Mouse (Mus musculus): ENCODE measurements at regions not wholly inside any gene's neighbourhood (a gene's known extent, or its start where the extent isn't known, plus 50 kb on each side); places are given as distances from the start of the nearest gene placed in this dataset.

DNA sequence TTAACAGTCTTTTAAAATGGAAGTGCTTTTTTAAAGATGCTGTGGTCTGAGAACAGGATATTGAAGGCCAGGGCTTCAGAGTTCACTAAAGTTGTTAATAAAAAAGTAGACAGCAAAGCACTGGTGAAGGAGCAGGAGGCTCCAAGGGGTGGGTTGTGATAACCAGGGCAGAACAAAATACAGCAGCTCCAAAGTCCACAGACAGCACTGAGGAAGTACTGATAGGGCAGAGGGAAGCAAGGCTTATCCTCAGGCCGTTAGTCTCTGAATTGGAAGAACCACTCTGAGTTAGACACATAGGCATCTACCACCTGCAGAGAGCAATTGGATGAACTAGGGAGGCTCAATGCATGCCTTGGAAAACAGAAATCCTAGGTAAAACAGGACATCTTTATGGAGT, 62.1 kb downstream of the P2ry1 start:
- Histone ChIP-seq H3K4me2 (no peak overlapping the region), H3K27ac (ENCODE audit: low read depth, low read length) (no peak overlapping the region), H3K36me3 (ENCODE audit: control insufficient read depth, insufficient read depth, low read length) (no peaks in the 10 kb centered on the region), H3K4me3 (ENCODE audit: low read depth, low read length) (no peak overlapping the region), H3K9me3 (ENCODE audit: control insufficient read depth, low read length) (no peaks in the 10 kb centered on the region), H3K27me3 (replicated peaks; ENCODE audit: control insufficient read depth, insufficient read depth, low read length) (no peaks in the 10 kb centered on the region), H3K4me1 (replicated peaks; ENCODE audit: control insufficient read depth, insufficient read depth, low read length) (no peaks in the 10 kb centered on the region), H3K9ac (ENCODE audit: low read depth, low read length) (no peak overlapping the region)
- ATAC-seq (replicated peaks; ENCODE audit: low FRiP score) (peak; percentile 80), DNase-seq (ENCODE audit: low spot score) (no peak)
- WGBS = 23% methylated on average over 1 of the region's 1 CpGs

- Histone ChIP-seq H3K4me1 (replicated peaks; ENCODE audit: control insufficient read depth, insufficient read depth, low read length) (no peaks in the 10 kb centered on the region), H3K27ac (ENCODE audit: low read depth, low read length) (no peak overlapping the region), H3K4me3 (ENCODE audit: low read depth, low read length) (no peak overlapping the region), H3K4me2 (no peak overlapping the region), H3K36me3 (ENCODE audit: control insufficient read depth, insufficient read depth, low read length) (no peaks in the 10 kb centered on the region), H3K9me3 (ENCODE audit: control insufficient read depth, low read length) (no peaks in the 10 kb centered on the region), H3K9ac (ENCODE audit: low read depth, low read length) (no peak overlapping the region), H3K27me3 (replicated peaks; ENCODE audit: control insufficient read depth, insufficient read depth, low read length) (no peaks in the 10 kb centered on the region)
- WGBS = 85% methylated on average over 1 of the region's 1 CpGs
- no peak for DNase-seq (ENCODE audit: low spot score)
- no peak for ATAC-seq (replicated peaks; ENCODE audit: low FRiP score)
Measured at GRCm38 (mm10) chr3:61067067-61067466, 64.5 kb downstream of the P2ry1 start.

DNA sequence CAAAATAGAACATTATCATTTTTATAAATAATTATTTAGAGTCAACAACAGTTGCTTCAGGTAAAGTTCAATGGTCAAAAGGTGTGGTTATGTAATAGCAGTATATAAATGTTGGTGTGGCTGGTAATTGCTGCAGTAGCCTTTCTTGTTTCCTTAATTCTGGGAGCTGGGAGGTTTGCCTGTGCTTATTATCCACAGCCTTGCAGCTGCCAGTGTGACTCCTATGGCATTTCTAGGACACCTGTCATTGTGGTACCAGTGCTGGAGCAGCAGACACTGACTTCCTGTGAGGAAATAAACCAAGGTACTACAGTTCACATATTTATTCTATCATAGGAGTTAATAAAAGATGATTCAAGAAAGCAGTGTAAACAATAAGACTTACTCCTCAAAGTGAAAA, 65.6 kb downstream of the P2ry1 start:
- DNase-seq (ENCODE audit: low spot score) (no peak), ATAC-seq (replicated peaks; ENCODE audit: low FRiP score) (no peak)
- H3K27me3 ChIP-seq (replicated peaks; ENCODE audit: control insufficient read depth, insufficient read depth, low read length) = no peaks in the 10 kb centered on the region
- H3K4me2 ChIP-seq = no peak overlapping the region
- H3K27ac ChIP-seq (ENCODE audit: low read depth, low read length) = no peak overlapping the region
- no peaks in the 10 kb centered on the region for H3K9me3 ChIP-seq (ENCODE audit: control insufficient read depth, low read length)
- no peak overlapping the region for H3K9ac ChIP-seq (ENCODE audit: low read depth, low read length)
- no peaks in the 10 kb centered on the region for H3K4me1 ChIP-seq (replicated peaks; ENCODE audit: control insufficient read depth, insufficient read depth, low read length)
- no peak overlapping the region for H3K4me3 ChIP-seq (ENCODE audit: low read depth, low read length)
- H3K36me3 ChIP-seq (ENCODE audit: control insufficient read depth, insufficient read depth, low read length) = no peaks in the 10 kb centered on the region

- Histone ChIP-seq H3K27me3 (replicated peaks; ENCODE audit: control insufficient read depth, insufficient read depth, low read length) (no peaks in the 10 kb centered on the region), H3K4me3 (ENCODE audit: low read depth, low read length) (no peak overlapping the region), H3K9ac (ENCODE audit: low read depth, low read length) (no peak overlapping the region), H3K36me3 (ENCODE audit: control insufficient read depth, insufficient read depth, low read length) (no peaks in the 10 kb centered on the region), H3K27ac (ENCODE audit: low read depth, low read length) (no peak overlapping the region), H3K9me3 (ENCODE audit: control insufficient read depth, low read length) (no peaks in the 10 kb centered on the region), H3K4me2 (no peak overlapping the region), H3K4me1 (replicated peaks; ENCODE audit: control insufficient read depth, insufficient read depth, low read length) (no peaks in the 10 kb centered on the region)
- 81% methylated on average over 1 of the region's 1 CpGs for WGBS
- ATAC-seq (replicated peaks; ENCODE audit: low FRiP score) = 0 out of 2 replicates have a peak, but pooled peaks have one; percentile 30
- DNase-seq (ENCODE audit: low spot score) = no peak
Measured at GRCm38 (mm10) chr3:61071041-61071440, 68.4 kb downstream of the P2ry1 start.

DNA sequence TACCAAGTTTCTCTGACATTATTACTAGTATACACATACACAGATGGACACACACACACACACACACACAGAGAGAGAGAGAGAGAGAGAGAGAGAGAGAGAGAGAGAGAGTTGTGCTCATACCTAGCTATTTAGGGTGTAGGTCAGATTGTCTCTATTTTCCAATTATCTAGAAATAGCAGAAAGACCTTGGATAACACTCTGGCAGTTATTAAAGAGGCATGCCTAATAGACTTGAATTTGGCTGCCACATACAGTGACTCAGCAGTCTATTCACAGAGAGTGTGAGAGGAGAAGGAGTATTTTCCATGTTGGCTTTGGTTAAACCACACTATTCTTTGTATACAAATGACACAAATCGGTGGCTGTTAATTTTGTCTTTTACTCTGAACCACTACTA, 69.7 kb downstream of the P2ry1 start:
- no peaks in the 10 kb centered on the region for H3K27me3 ChIP-seq (replicated peaks; ENCODE audit: control insufficient read depth, insufficient read depth, low read length)
- H3K9ac ChIP-seq (ENCODE audit: low read depth, low read length) = no peak overlapping the region
- H3K4me3 ChIP-seq (ENCODE audit: low read depth, low read length) = no peak overlapping the region
- no peaks in the 10 kb centered on the region for H3K4me1 ChIP-seq (replicated peaks; ENCODE audit: control insufficient read depth, insufficient read depth, low read length)
- H3K9me3 ChIP-seq (ENCODE audit: control insufficient read depth, low read length) = no peaks in the 10 kb centered on the region
- no peak overlapping the region for H3K4me2 ChIP-seq
- ATAC-seq (replicated peaks; ENCODE audit: low FRiP score) (peak; percentile 82), DNase-seq (ENCODE audit: low spot score) (no peak)
- H3K36me3 ChIP-seq (ENCODE audit: control insufficient read depth, insufficient read depth, low read length) = no peaks in the 10 kb centered on the region
- 78% methylated on average over 1 of the region's 1 CpGs for WGBS
- H3K27ac ChIP-seq (ENCODE audit: low read depth, low read length) = no peak overlapping the region

GRCm38 (mm10) chr3:61073103-61073502, 70.5 kb downstream of the P2ry1 start:
- no peaks in the 10 kb centered on the region for H3K4me1 ChIP-seq (replicated peaks; ENCODE audit: control insufficient read depth, insufficient read depth, low read length)
- no peak overlapping the region for H3K27ac ChIP-seq (ENCODE audit: low read depth, low read length)
- no peak overlapping the region for H3K4me2 ChIP-seq
- H3K27me3 ChIP-seq (replicated peaks; ENCODE audit: control insufficient read depth, insufficient read depth, low read length) = no peaks in the 10 kb centered on the region
- H3K4me3 ChIP-seq (ENCODE audit: low read depth, low read length) = no peak overlapping the region
- 89% methylated on average over 1 of the region's 1 CpGs for WGBS
- DNase-seq (ENCODE audit: low spot score) (no peak), ATAC-seq (replicated peaks; ENCODE audit: low FRiP score) (no peak)
- no peaks in the 10 kb centered on the region for H3K9me3 ChIP-seq (ENCODE audit: control insufficient read depth, low read length)
- H3K9ac ChIP-seq (ENCODE audit: low read depth, low read length) = no peak overlapping the region
- H3K36me3 ChIP-seq (ENCODE audit: control insufficient read depth, insufficient read depth, low read length) = no peaks in the 10 kb centered on the region

- H3K27me3 ChIP-seq (replicated peaks; ENCODE audit: control insufficient read depth, insufficient read depth, low read length) = no peaks in the 10 kb centered on the region
- H3K4me2 ChIP-seq = no peak overlapping the region
- no peak overlapping the region for H3K9ac ChIP-seq (ENCODE audit: low read depth, low read length)
- no peaks in the 10 kb centered on the region for H3K36me3 ChIP-seq (ENCODE audit: control insufficient read depth, insufficient read depth, low read length)
- no peak overlapping the region for H3K27ac ChIP-seq (ENCODE audit: low read depth, low read length)
- DNase-seq (ENCODE audit: low spot score) (no peak), ATAC-seq (replicated peaks; ENCODE audit: low FRiP score) (no peak)
- H3K4me1 ChIP-seq (replicated peaks; ENCODE audit: control insufficient read depth, insufficient read depth, low read length) = no peaks in the 10 kb centered on the region
- 89% methylated on average over 4 of the region's 4 CpGs for WGBS
- no peaks in the 10 kb centered on the region for H3K9me3 ChIP-seq (ENCODE audit: control insufficient read depth, low read length)
- H3K4me3 ChIP-seq (ENCODE audit: low read depth, low read length) = no peak overlapping the region
Measured at GRCm38 (mm10) chr3:61073806-61074205, 71.2 kb downstream of the P2ry1 start.

- peak; percentile 80 for ATAC-seq (replicated peaks; ENCODE audit: low FRiP score)
- H3K36me3 ChIP-seq (ENCODE audit: control insufficient read depth, insufficient read depth, low read length) = no peaks in the 10 kb centered on the region
- DNase-seq (ENCODE audit: low spot score) = no peak
- 53% methylated on average over 2 of the region's 2 CpGs for WGBS
- no peak overlapping the region for H3K4me3 ChIP-seq (ENCODE audit: low read depth, low read length)
- no peak overlapping the region for H3K27ac ChIP-seq (ENCODE audit: low read depth, low read length)
- no peaks in the 10 kb centered on the region for H3K27me3 ChIP-seq (replicated peaks; ENCODE audit: control insufficient read depth, insufficient read depth, low read length)
- no peaks in the 10 kb centered on the region for H3K9me3 ChIP-seq (ENCODE audit: control insufficient read depth, low read length)
- H3K4me2 ChIP-seq = no peak overlapping the region
- no peaks in the 10 kb centered on the region for H3K4me1 ChIP-seq (replicated peaks; ENCODE audit: control insufficient read depth, insufficient read depth, low read length)
- H3K9ac ChIP-seq (ENCODE audit: low read depth, low read length) = no peak overlapping the region
Measured at GRCm38 (mm10) chr3:61075839-61076238, 73.2 kb downstream of the P2ry1 start.

DNA sequence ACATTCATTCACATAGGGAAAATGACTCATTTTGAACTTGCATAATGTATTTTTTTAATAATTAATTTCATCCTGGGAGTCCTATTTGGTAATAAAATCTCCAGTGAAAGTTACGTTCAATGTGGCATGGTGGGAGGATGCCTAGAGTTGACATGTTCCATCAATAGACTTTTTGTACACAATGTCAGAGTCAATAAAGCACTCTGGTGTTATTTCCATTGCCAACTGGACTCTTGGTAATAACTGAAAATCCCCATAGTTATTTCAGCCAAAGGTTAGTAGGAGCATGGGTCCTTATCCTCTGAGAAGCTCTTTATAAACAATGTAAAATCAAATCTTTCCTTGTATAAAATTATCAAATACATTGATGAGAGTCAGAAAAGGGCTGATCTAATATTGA, 87.3 kb downstream of the P2ry1 start:
- no peak for ATAC-seq (replicated peaks; ENCODE audit: low FRiP score)
- Histone ChIP-seq H3K4me3 (ENCODE audit: low read depth, low read length) (no peak overlapping the region), H3K36me3 (ENCODE audit: control insufficient read depth, insufficient read depth, low read length) (no peaks in the 10 kb centered on the region), H3K27ac (ENCODE audit: low read depth, low read length) (no peak overlapping the region), H3K27me3 (replicated peaks; ENCODE audit: control insufficient read depth, insufficient read depth, low read length) (no peaks in the 10 kb centered on the region), H3K4me2 (no peak overlapping the region), H3K9me3 (ENCODE audit: control insufficient read depth, low read length) (no peaks in the 10 kb centered on the region), H3K9ac (ENCODE audit: low read depth, low read length) (no peak overlapping the region), H3K4me1 (replicated peaks; ENCODE audit: control insufficient read depth, insufficient read depth, low read length) (no peaks in the 10 kb centered on the region)
- DNase-seq (ENCODE audit: low spot score) = no peak
- 90% methylated on average over 1 of the region's 1 CpGs for WGBS
